Mouse (Mus musculus) spleen, postnatal 10 days (tissue): ENCODE results near the gene Mmp21.
"Not testable (repeated sequence)": the region's sequence is repeated elsewhere in the genome, so short reads cannot be mapped to it uniquely, and the experiment has no call there.

Experiments
- DNase-seq, 2 experiments: peaks; one replicate each; pipeline ENCODE4 v3.0.0; 2021 to 2022; ENCODE audit warnings: low spot score in 2 of 2

Gene Mmp21

GRCm38 (mm10) chr7:133679961-133680360 is at the start of gene Mmp21:
Gene Mmp21 (minus strand): TSS chr7:133680061.
- no peak for DNase-seq

GRCm38 (mm10) chr7:133729351-133729750 is 49.5 kb upstream of the Mmp21 start:
- no peak for DNase-seq

- no peak for DNase-seq
Measured at GRCm38 (mm10) chr7:133727027-133727426, 47.2 kb upstream of the Mmp21 start.

GRCm38 (mm10) chr7:133725571-133725970 is 45.7 kb upstream of the Mmp21 start:
- no peak for DNase-seq

- DNase-seq = no peak
Measured at GRCm38 (mm10) chr7:133724844-133725243, 45.0 kb upstream of the Mmp21 start.

- no peak for DNase-seq
Measured at GRCm38 (mm10) chr7:133720616-133721015, 40.8 kb upstream of the Mmp21 start.

GRCm38 (mm10) chr7:133718580-133718979 is 38.7 kb upstream of the Mmp21 start:
- no peak for DNase-seq

GRCm38 (mm10) chr7:133715387-133715786 is 35.5 kb upstream of the Mmp21 start:
- DNase-seq = peak in 1 of 2 experiments; percentile 48

GRCm38 (mm10) chr7:133707301-133707700 is 27.4 kb upstream of the Mmp21 start:
- peak in 1 of 2 experiments; percentile 44 for DNase-seq

- DNase-seq = no peak
Measured at GRCm38 (mm10) chr7:133703906-133704305, 24.0 kb upstream of the Mmp21 start.

GRCm38 (mm10) chr7:133702333-133702732 is 22.5 kb upstream of the Mmp21 start:
- DNase-seq = peak; percentile 67 to 83

GRCm38 (mm10) chr7:133701366-133701765 is 21.5 kb upstream of the Mmp21 start:
- peak in 1 of 2 experiments; percentile 64 for DNase-seq

- no peak for DNase-seq
Measured at GRCm38 (mm10) chr7:133699885-133700284, 20.0 kb upstream of the Mmp21 start.

- DNase-seq = peak; percentile 53 to 54
Measured at GRCm38 (mm10) chr7:133698021-133698709, 18.3 kb upstream of the Mmp21 start.

GRCm38 (mm10) chr7:133685644-133686043 is 5.8 kb upstream of the Mmp21 start:
- not testable (repeated sequence) for DNase-seq

GRCm38 (mm10) chr7:133684701-133685100 is 4.8 kb upstream of the Mmp21 start:
- no peak for DNase-seq

- no peak for DNase-seq
Measured at GRCm38 (mm10) chr7:133684110-133684509, 4.2 kb upstream of the Mmp21 start.

GRCm38 (mm10) chr7:133683626-133684025 is 3.8 kb upstream of the Mmp21 start:
- DNase-seq = no peak

- no peak for DNase-seq
Measured at GRCm38 (mm10) chr7:133679439-133679838, 422 bp downstream of the Mmp21 start.

- DNase-seq = no peak
Measured at GRCm38 (mm10) chr7:133678716-133679115, 1.1 kb downstream of the Mmp21 start.

GRCm38 (mm10) chr7:133676002-133676401 is 3.9 kb downstream of the Mmp21 start:
- DNase-seq = no peak

- no peak for DNase-seq
Measured at GRCm38 (mm10) chr7:133670846-133671245, 9.0 kb downstream of the Mmp21 start.

GRCm38 (mm10) chr7:133669946-133670345 is 9.9 kb downstream of the Mmp21 start:
- DNase-seq = no peak

- DNase-seq = peak in 1 of 2 experiments; percentile 46
Measured at GRCm38 (mm10) chr7:133669071-133669470, 10.8 kb downstream of the Mmp21 start.
